Mouse (Mus musculus) heart, embryonic 10.5 days (tissue): ENCODE measurements around the gene Scrn1. TPM values are rescaled to one million over a fixed set of nuclear protein-coding genes. Genes with fewer than 3 reads are reported as not detected.
A peak's percentile ranks its signal among the peaks of the same experiment; 100 is the strongest.

Experiments
- DNase-seq: peaks from one replicate; pipeline ENCODE4 v3.0.0-alpha.2; 2017; ENCODE audit warnings: low spot score
- H3K27ac ChIP-seq: fragments of 300-500 bp; sonication (generic); 2 replicates; pipeline ENCODE4 v1.5.1; 2016; ENCODE audit warnings: mild to moderate bottlenecking
- H3K27me3 ChIP-seq: fragments of 300-500 bp; sonication (generic); 2 replicates; pipeline ENCODE4 v1.6.1; 2016; ENCODE audit warnings: mild to moderate bottlenecking; ENCODE audit not compliant: poor library complexity, insufficient read depth, severe bottlenecking
- H3K36me3 ChIP-seq: fragments of 300-500 bp; sonication (generic); 2 replicates; pipeline ENCODE4 v1.6.1; 2016; ENCODE audit warnings: mild to moderate bottlenecking, moderate library complexity
- H3K4me1 ChIP-seq: fragments of 300-500 bp; sonication (generic); 2 replicates; pipeline ENCODE4 v1.6.1; 2016; ENCODE audit warnings: mild to moderate bottlenecking
- H3K4me3 ChIP-seq: fragments of 300-500 bp; sonication (generic); 2 replicates; pipeline ENCODE4 v1.5.1; 2016; ENCODE audit warnings: mild to moderate bottlenecking, moderate library complexity
- H3K9me3 ChIP-seq: fragments of 300-500 bp; sonication (generic); 2 replicates; pipeline ENCODE4 v1.6.1; 2016; ENCODE audit warnings: mild to moderate bottlenecking, moderate library complexity
- WGBS: fragments of 180-500 bp; shearing (Covaris S2); methylation state at CpG from one replicate; pipeline ENCODE4 v1.1.7; 2016; 5-methylcytosine and 5-hydroxymethylcytosine counted together
- polyA plus RNA-seq: library from polyadenylated mRNA; unstranded; fragments of >200 nt; fragmentation: Nextera tagmentation; extraction: Ambion mirVana; gene quantifications from 2 replicates; pipeline ENCODE4 v1.2.1, GENCODE M21; 2016

Scrn1 gene
- polyA plus RNA-seq, 1 experiment from 2014 or later = 10.5 TPM

- H3K4me3 ChIP-seq = peak overlapping the region; percentile 72
- peaks cover 39% of the 10 kb centered on the region; the same call in 1 of the 2 replicates for H3K4me1 ChIP-seq
- H3K36me3 ChIP-seq = 0 out of 2 replicates have a peak, but pooled peaks cover 7% of the 10 kb centered on the region
- no peaks in the 10 kb centered on the region for H3K9me3 ChIP-seq
- H3K27ac ChIP-seq = peak overlapping the region; percentile 92
- DNase-seq = peak; percentile 94
- WGBS = 0% methylated on average over 20 of the region's 20 CpGs
- H3K27me3 ChIP-seq = no peaks in the 10 kb centered on the region
Observed at GRCm38 (mm10) chr6:54592938-54593535, 26.7 kb upstream of the Scrn1 start.

GRCm38 (mm10) chr6:54591778-54592177 lies 25.5 kb upstream of the Scrn1 start:
- Histone ChIP-seq H3K4me3 (peak overlapping the region; percentile 10), H3K36me3 (0 out of 2 replicates have a peak, but pooled peaks cover 7% of the 10 kb centered on the region), H3K27me3 (no peaks in the 10 kb centered on the region), H3K27ac (no peak overlapping the region), H3K4me1 (peaks cover 38% of the 10 kb centered on the region; the same call in 1 of the 2 replicates), H3K9me3 (no peaks in the 10 kb centered on the region)
- DNase-seq = no peak
- WGBS = 48% methylated on average over 6 of the region's 6 CpGs

- DNase-seq = no peak
- H3K27me3 ChIP-seq = no peaks in the 10 kb centered on the region
- WGBS = 87% methylated on average over 2 of the region's 2 CpGs
Observed at GRCm38 (mm10) chr6:54590691-54591090, 24.4 kb upstream of the Scrn1 start.

GRCm38 (mm10) chr6:54588212-54588611 lies 21.9 kb upstream of the Scrn1 start:
- Histone ChIP-seq H3K4me1 (peaks cover 15% of the 10 kb centered on the region; the same call in 1 of the 2 replicates), H3K4me3 (no peak overlapping the region), H3K36me3 (peaks cover 15% of the 10 kb centered on the region), H3K27ac (no peak overlapping the region), H3K9me3 (no peaks in the 10 kb centered on the region), H3K27me3 (no peaks in the 10 kb centered on the region)
- no peak for DNase-seq
- 59% methylated on average over 1 of the region's 1 CpGs for WGBS

More at GRCm38 (mm10) chr6:54590691-54591090, 24.4 kb upstream of the Scrn1 start:
- H3K4me3 ChIP-seq = no peak overlapping the region
- no peaks in the 10 kb centered on the region for H3K9me3 ChIP-seq
- H3K36me3 ChIP-seq = 0 out of 2 replicates have a peak, but pooled peaks cover 7% of the 10 kb centered on the region
- H3K4me1 ChIP-seq = peaks cover 30% of the 10 kb centered on the region; the same call in 1 of the 2 replicates
- no peak overlapping the region for H3K27ac ChIP-seq

GRCm38 (mm10) chr6:54587683-54588082 lies 21.4 kb upstream of the Scrn1 start:
- no peak overlapping the region for H3K27ac ChIP-seq
- DNase-seq = no peak
- no peak overlapping the region for H3K4me3 ChIP-seq
- H3K9me3 ChIP-seq = no peaks in the 10 kb centered on the region
- H3K27me3 ChIP-seq = no peaks in the 10 kb centered on the region
- H3K4me1 ChIP-seq = peaks cover 15% of the 10 kb centered on the region; the same call in 1 of the 2 replicates
- peaks cover 19% of the 10 kb centered on the region for H3K36me3 ChIP-seq
- WGBS = 69% methylated on average over 4 of the region's 4 CpGs

GRCm38 (mm10) chr6:54586911-54587310 lies 20.6 kb upstream of the Scrn1 start:
- Histone ChIP-seq H3K4me3 (no peak overlapping the region), H3K36me3 (peaks cover 21% of the 10 kb centered on the region), H3K27ac (no peak overlapping the region), H3K27me3 (no peaks in the 10 kb centered on the region), H3K4me1 (peaks cover 14% of the 10 kb centered on the region; the same call in 1 of the 2 replicates), H3K9me3 (no peaks in the 10 kb centered on the region)
- DNase-seq = no peak
- WGBS = 82% methylated on average over 8 of the region's 8 CpGs

- Histone ChIP-seq H3K27ac (no peak overlapping the region), H3K9me3 (no peaks in the 10 kb centered on the region), H3K4me1 (peaks cover 7% of the 10 kb centered on the region; the same call in 1 of the 2 replicates), H3K27me3 (no peaks in the 10 kb centered on the region), H3K4me3 (no peak overlapping the region), H3K36me3 (peaks cover 21% of the 10 kb centered on the region)
- 19% methylated on average over 2 of the region's 2 CpGs for whole genome bisulfite sequencing
- no peak for DNase-seq
Observed at GRCm38 (mm10) chr6:54586175-54586574, 19.9 kb upstream of the Scrn1 start.

GRCm38 (mm10) chr6:54573218-54573955 lies 7.1 kb upstream of the Scrn1 start:
- H3K36me3 ChIP-seq = 0 out of 2 replicates have a peak, but pooled peaks cover 3% of the 10 kb centered on the region

GRCm38 (mm10) chr6:54569776-54570175 lies 3.5 kb upstream of the Scrn1 start:
- Histone ChIP-seq H3K27me3 (peaks cover 22% of the 10 kb centered on the region), H3K4me1 (peaks cover 14% of the 10 kb centered on the region), H3K27ac (no peak overlapping the region), H3K9me3 (no peaks in the 10 kb centered on the region), H3K36me3 (no peaks in the 10 kb centered on the region), H3K4me3 (no peak overlapping the region)
- WGBS = 36% methylated on average over 7 of the region's 7 CpGs
- DNase-seq = no peak

More at GRCm38 (mm10) chr6:54573218-54573955, 7.1 kb upstream of the Scrn1 start:
- DNase-seq = no peak
- WGBS = 47% methylated on average over 6 of the region's 6 CpGs
- no peaks in the 10 kb centered on the region; the same call in 1 of the 2 replicates for H3K4me1 ChIP-seq
- H3K9me3 ChIP-seq = no peaks in the 10 kb centered on the region
- no peak overlapping the region for H3K27ac ChIP-seq
- H3K27me3 ChIP-seq = no peaks in the 10 kb centered on the region
- no peak overlapping the region for H3K4me3 ChIP-seq

- no peak for DNase-seq
- H3K27ac ChIP-seq = peak overlapping the region; percentile 63
- H3K4me1 ChIP-seq = peaks cover 14% of the 10 kb centered on the region
- H3K27me3 ChIP-seq = peaks cover 37% of the 10 kb centered on the region
- H3K4me3 ChIP-seq = peak overlapping the region; percentile 73
- 21% methylated on average over 6 of the region's 6 CpGs for WGBS
- no peaks in the 10 kb centered on the region for H3K9me3 ChIP-seq
- H3K36me3 ChIP-seq = no peaks in the 10 kb centered on the region
Observed at GRCm38 (mm10) chr6:54566546-54566919, 244 bp upstream of the Scrn1 start.

- 51% methylated on average over 3 of the region's 3 CpGs for WGBS
- Histone ChIP-seq H3K4me1 (peaks cover 14% of the 10 kb centered on the region), H3K9me3 (no peaks in the 10 kb centered on the region), H3K27ac (no peak overlapping the region), H3K36me3 (no peaks in the 10 kb centered on the region), H3K27me3 (peaks cover 40% of the 10 kb centered on the region), H3K4me3 (no peak overlapping the region)
- DNase-seq = no peak
Observed at GRCm38 (mm10) chr6:54565012-54565411, 1.3 kb downstream of the Scrn1 start.

GRCm38 (mm10) chr6:54564506-54564991 lies 1.7 kb downstream of the Scrn1 start:
- DNase-seq = peak; percentile 72
- Histone ChIP-seq H3K36me3 (no peaks in the 10 kb centered on the region), H3K4me1 (peaks cover 14% of the 10 kb centered on the region), H3K9me3 (no peaks in the 10 kb centered on the region), H3K4me3 (no peak overlapping the region), H3K27ac (no peak overlapping the region), H3K27me3 (peaks cover 43% of the 10 kb centered on the region)
- WGBS = 62% methylated on average over 9 of the region's 9 CpGs

- Histone ChIP-seq H3K9me3 (no peaks in the 10 kb centered on the region), H3K36me3 (no peaks in the 10 kb centered on the region), H3K27me3 (peaks cover 43% of the 10 kb centered on the region), H3K4me3 (no peak overlapping the region), H3K4me1 (peaks cover 14% of the 10 kb centered on the region), H3K27ac (no peak overlapping the region)
- DNase-seq = peak; percentile 72
- 87% methylated on average over 4 of the region's 4 CpGs for WGBS
Observed at GRCm38 (mm10) chr6:54563561-54563960, 2.7 kb downstream of the Scrn1 start.
